Mouse (Mus musculus) induced T-regulatory cell, adult 2 months (primary cell): ENCODE measurements around the gene Tdrd7.
A peak's percentile ranks its signal among the peaks of the same experiment; 100 is the strongest.

ENCODE experiments used
- DNase-seq: peaks from one replicate; pipeline ENCODE4 v3.0.0-alpha.2; 2012; ENCODE audit warnings: low read depth

Tdrd7 gene

GRCm38 (mm10) chr4:45964771-45965439, at the start of gene Tdrd7:
Gene Tdrd7 (plus strand): TSS chr4:45965334.
- DNase-seq: no peak

- no peak for DNase-seq
These were observed 48.0 kb upstream of the Tdrd7 start for GRCm38 (mm10) chr4:45917091-45917490.

GRCm38 (mm10) chr4:45921663-45922435, 43.3 kb upstream of the Tdrd7 start:
- no peak for DNase-seq

GRCm38 (mm10) chr4:45924011-45924410, 41.1 kb upstream of the Tdrd7 start:
- no peak for DNase-seq

GRCm38 (mm10) chr4:45928561-45928960, 36.6 kb upstream of the Tdrd7 start:
- DNase-seq: no peak

GRCm38 (mm10) chr4:45941628-45942044, 23.5 kb upstream of the Tdrd7 start:
- peak; percentile 55 for DNase-seq

GRCm38 (mm10) chr4:45947729-45948128, 17.4 kb upstream of the Tdrd7 start:
- DNase-seq: no peak

- peak; percentile 18 for DNase-seq
These were observed 15.9 kb upstream of the Tdrd7 start for GRCm38 (mm10) chr4:45949109-45949848.

GRCm38 (mm10) chr4:45951830-45952229, 13.3 kb upstream of the Tdrd7 start:
- DNase-seq: no peak

GRCm38 (mm10) chr4:45953025-45953919, 11.9 kb upstream of the Tdrd7 start:
- no peak for DNase-seq

- DNase-seq: no peak
These were observed 9.9 kb upstream of the Tdrd7 start for GRCm38 (mm10) chr4:45955235-45955634.

GRCm38 (mm10) chr4:45956131-45956530, 9.0 kb upstream of the Tdrd7 start:
- DNase-seq: no peak

- no peak for DNase-seq
These were observed 8.4 kb upstream of the Tdrd7 start for GRCm38 (mm10) chr4:45956706-45957105.

- no peak for DNase-seq
These were observed 758 bp downstream of the Tdrd7 start for GRCm38 (mm10) chr4:45965737-45966447.

GRCm38 (mm10) chr4:45966716-45967115, 1.6 kb downstream of the Tdrd7 start:
- no peak for DNase-seq

- DNase-seq: no peak
These were observed 2.6 kb downstream of the Tdrd7 start for GRCm38 (mm10) chr4:45967479-45968341.

GRCm38 (mm10) chr4:45969051-45969450, 3.9 kb downstream of the Tdrd7 start:
- DNase-seq: no peak

GRCm38 (mm10) chr4:45970048-45970560, 5.0 kb downstream of the Tdrd7 start:
- DNase-seq: peak; percentile 19

GRCm38 (mm10) chr4:45971806-45972447, 6.8 kb downstream of the Tdrd7 start:
- peak; percentile 85 for DNase-seq
